Mouse (Mus musculus): ENCODE results near the gene Gm14322. TPM values are rescaled to one million over a fixed set of nuclear protein-coding genes. Genes with fewer than 3 reads are reported as not detected.

Gene Gm14322
- polyA plus RNA-seq (2014; fragmentation: Illumina TruSeq; extraction: RNeasy Lipid Tissue Mini Kit (QIAGEN cat#74804); ENCODE audit: low read depth, low replicate concordance): 18.2 TPM

DNA sequence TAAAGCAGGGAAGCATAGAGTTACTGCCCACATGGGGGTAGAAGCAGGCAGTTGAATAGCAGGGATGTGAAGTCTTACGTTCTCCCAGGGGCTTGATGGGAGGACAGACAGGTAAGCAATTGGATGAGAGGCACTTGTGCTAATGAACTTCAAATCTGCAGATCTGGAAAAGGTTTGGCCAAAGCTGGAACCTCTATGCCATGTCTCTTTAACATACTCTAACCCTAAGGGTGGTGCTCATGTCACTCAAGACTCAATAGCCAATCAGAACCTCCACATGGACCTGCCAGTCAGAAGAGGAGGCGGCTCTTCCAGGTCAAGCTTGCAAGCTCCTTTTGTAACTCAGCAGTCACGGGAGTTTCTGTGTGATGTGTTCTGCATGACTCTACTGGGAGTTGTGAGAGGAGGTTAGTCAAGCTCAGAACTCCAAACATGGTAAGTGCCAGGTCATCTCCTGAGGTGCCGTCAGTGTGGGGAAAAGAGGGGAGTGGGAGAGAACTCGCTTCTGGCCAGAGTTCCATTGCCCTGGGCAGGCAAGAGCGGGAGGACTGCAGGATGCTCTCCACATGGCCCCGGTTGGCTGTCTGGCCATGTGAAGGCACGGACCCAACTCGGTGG is at the start of gene Gm14322:
Gm14322 (plus strand) TSS at position 348 of the 618 bp plus-strand sequence.

Other genes starting within 250 kb of the Gm14322 start
- not detected for gene Gm14406, start 181.1 kb upstream of the Gm14322 start, polyA plus RNA-seq (2014; fragmentation: Illumina TruSeq; extraction: RNeasy Lipid Tissue Mini Kit (QIAGEN cat#74804); ENCODE audit: low read depth, low replicate concordance)
- gene Gm14325, start 81.0 kb downstream of the Gm14322 start, polyA plus RNA-seq (2014; fragmentation: Illumina TruSeq; extraction: RNeasy Lipid Tissue Mini Kit (QIAGEN cat#74804); ENCODE audit: low read depth, low replicate concordance): 107 TPM
- 3.1 TPM for gene Gm14327, start 137.8 kb downstream of the Gm14322 start, polyA plus RNA-seq (2014; fragmentation: Illumina TruSeq; extraction: RNeasy Lipid Tissue Mini Kit (QIAGEN cat#74804); ENCODE audit: low read depth, low replicate concordance)
- 3.2 TPM for gene Zfp972, start 166.3 kb downstream of the Gm14322 start, polyA plus RNA-seq (2014; fragmentation: Illumina TruSeq; extraction: RNeasy Lipid Tissue Mini Kit (QIAGEN cat#74804); ENCODE audit: low read depth, low replicate concordance)
- gene Gm14326, start 198.0 kb downstream of the Gm14322 start, polyA plus RNA-seq (2014; fragmentation: Illumina TruSeq; extraction: RNeasy Lipid Tissue Mini Kit (QIAGEN cat#74804); ENCODE audit: low read depth, low replicate concordance): 74.3 TPM

Measured in sigmoid colon, adult 10 weeks (tissue).